Mouse (Mus musculus) embryonic stem cell, embryonic (primary cell): ENCODE measurements around the gene Rad9a.

Source experiments
- CTCF ChIA-PET, 4 experiments: fragments of 300-600 bp in 2 of 4; fragments of 350-600 bp in 2 of 4; sonication (Branson Sonifier 250); formaldehyde crosslinking; loops; one replicate each; lab custom pipeline; 2022; ENCODE audit warnings: inconsistent platforms in 2 of 4; lab: Charles Lee
- POLR2A ChIA-PET, 4 experiments: fragments of 300-600 bp in 2 of 4; fragments of 350-600 bp in 2 of 4; sonication (Branson Sonifier 250); formaldehyde crosslinking; loops; one replicate each; lab custom pipeline; 2022; ENCODE audit warnings: antibody characterized with exemption in 4 of 4, inconsistent platforms in 1 of 4; lab: Charles Lee

Rad9a gene

GRCm38 (mm10) chr19:4192251-4192985 is 9.0 kb downstream of the Rad9a start:
- ChIA-PET CTCF (interaction anchor here (0.5 to 2.8 kb wide), 51 partner anchors 9 to 474 kb away, joined by 3 to 16 read pairs (median 5); partner anchors contain the start of genes Rad9a (in 4 of the 4), Carns1 (in 2 of the 4), Pold4 (in 2 of the 4) and Aip (in 1 of the 4)), POLR2A (interaction anchor here (0.5 to 5.1 kb wide), 89 partner anchors 9 to 1549 kb away, joined by 3 to 72 read pairs (median 5); partner anchors contain the start of genes Rad9a (in 4 of the 4), AC109138.7 (in 3 of the 4), Aip (in 3 of the 4) and Cdk2ap2 (in 3 of the 4))

DNA sequence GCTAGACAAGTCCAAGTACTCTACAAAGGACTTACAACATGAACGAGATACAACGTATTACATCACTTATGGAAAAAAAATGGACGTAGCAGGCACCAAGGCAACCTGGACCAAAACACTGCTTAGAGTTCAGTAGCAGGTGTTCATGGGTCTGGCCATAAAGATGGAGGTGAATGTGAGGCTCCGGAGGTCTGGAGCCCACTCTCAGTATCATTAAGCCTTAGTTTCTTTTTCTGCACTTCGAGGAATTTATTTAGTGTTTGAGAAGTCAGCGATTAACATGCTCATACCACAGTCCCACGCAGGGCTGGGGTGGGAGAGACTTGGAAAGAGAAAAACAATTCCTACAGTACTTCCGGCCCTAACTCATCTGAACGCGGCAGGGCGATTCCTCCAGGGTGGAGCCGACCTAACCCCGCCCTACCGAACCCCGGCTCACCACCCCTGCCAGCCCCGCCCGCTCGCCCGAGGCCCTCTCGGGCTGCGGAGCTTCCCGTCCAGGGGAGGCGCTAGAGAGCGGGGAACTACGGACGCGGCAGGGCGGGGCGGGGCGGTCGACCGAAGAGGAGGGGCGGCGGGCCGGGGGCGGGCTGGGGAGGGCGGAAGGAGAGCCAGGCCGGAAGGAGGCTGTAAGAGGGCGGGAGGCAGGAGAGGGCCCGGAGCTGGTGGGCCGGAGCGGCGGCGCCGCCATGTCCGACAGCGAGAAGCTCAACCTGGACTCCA is 9.8 kb downstream of the Rad9a start, which contains the start of gene Ppp1ca:
Ppp1ca (plus strand) TSS at position 538 of the 723 bp plus-strand sequence.
- ChIA-PET POLR2A (interaction anchor here (0.6 to 5.1 kb wide), 79 partner anchors 9 to 813 kb away, joined by 3 to 72 read pairs (median 5); partner anchors contain the start of genes Rad9a (in 4 of the 4), AC109138.7 (in 3 of the 4), Aip (in 3 of the 4) and Cdk2ap2 (in 3 of the 4)), CTCF (interaction anchor here (0.6 to 2.8 kb wide), 52 partner anchors 9 to 473 kb away, joined by 3 to 16 read pairs (median 5); partner anchors contain the start of genes Rad9a (in 4 of the 4), Carns1 (in 2 of the 4), Cdk2ap2 (in 2 of the 4) and Pold4 (in 2 of the 4))

- ChIA-PET POLR2A (interaction anchor here in 3 of 4 experiments (0.7 to 5.1 kb wide), 15 partner anchors 8 to 148 kb away, joined by 3 to 72 read pairs (median 8); partner anchors contain the start of genes Rad9a (in 2 of the 3), Aip (in 1 of the 3), Carns1 (in 1 of the 3) and Rps6kb2 (in 1 of the 3)), CTCF (interaction anchor here in 3 of 4 experiments (1.1 to 2.8 kb wide), 7 partner anchors 10 to 140 kb away, joined by 5 to 12 read pairs (median 7); partner anchors contain the start of genes Cdk2ap2 (in 1 of the 3) and Rad9a (in 1 of the 3))
Measured at GRCm38 (mm10) chr19:4190831-4191334, 10.6 kb downstream of the Rad9a start, which contains the start of gene Tbc1d10c. TSS of gene Tbc1d10c (minus strand) at chr19:4191284.

DNA sequence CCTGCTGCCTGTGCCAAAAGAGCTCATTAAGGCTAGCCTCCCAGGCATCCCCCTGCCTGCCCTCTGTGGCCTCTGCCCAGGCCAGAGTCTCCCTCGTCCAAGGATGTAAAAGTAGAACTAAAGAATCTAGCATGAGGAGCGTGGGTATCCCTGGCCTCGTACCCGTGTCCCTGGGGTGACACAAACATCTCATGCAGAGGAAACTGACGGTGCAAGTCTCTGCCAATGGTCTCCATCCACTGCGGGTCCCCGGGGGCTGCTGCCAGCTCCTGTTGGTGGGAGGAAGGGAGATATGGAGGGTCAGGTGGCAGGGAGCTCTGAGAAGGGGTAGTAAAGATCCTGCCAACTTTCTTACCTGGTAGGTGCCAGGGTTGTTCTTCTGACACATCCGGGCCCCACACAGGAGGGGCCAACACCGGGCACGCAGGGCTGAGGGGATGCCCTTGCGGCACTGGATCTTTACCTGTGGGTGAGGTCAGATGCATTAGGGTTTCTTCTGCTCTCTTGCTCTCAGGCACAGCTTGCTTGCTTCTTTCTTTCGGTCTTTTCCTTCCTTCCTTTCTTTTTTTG is 12.3 kb downstream of the Rad9a start:
- CTCF ChIA-PET: no interaction called here
- POLR2A ChIA-PET: interaction anchor here in 3 of 4 experiments (0.9 to 9.3 kb wide), 9 partner anchors 10 to 177 kb away, joined by 3 to 47 read pairs (median 5); partner anchors contain the start of genes Rad9a (in 2 of the 3), Cdk2ap2 (in 1 of the 3), Gstp2 (in 1 of the 3) and Ndufv1 (in 1 of the 3)

GRCm38 (mm10) chr19:4187303-4187702 is 14.2 kb downstream of the Rad9a start:
- POLR2A ChIA-PET: interaction anchor here in 2 of 4 experiments (0.6 to 9.3 kb wide), 12 partner anchors 10 to 284 kb away, joined by 3 to 43 read pairs (median 6); partner anchors contain the start of genes Rad9a (in 2 of the 2), Carns1 (in 1 of the 2) and Rps6kb2 (in 1 of the 2)
- CTCF ChIA-PET: interaction anchor here in 2 of 4 experiments (0.6 to 0.7 kb wide), 2 partner anchors 14 kb away, joined by 3 read pairs; partner anchors contain the start of gene Rad9a (in 1 of the 2)

GRCm38 (mm10) chr19:4184976-4185975 is 16.2 kb downstream of the Rad9a start:
- ChIA-PET POLR2A (interaction anchor here (0.6 to 9.3 kb wide), 62 partner anchors 8 to 343 kb away, joined by 3 to 47 read pairs (median 4); partner anchors contain the start of genes Aip (in 2 of the 4), Carns1 (in 2 of the 4), Cdk2ap2 (in 2 of the 4) and Gstp2 (in 2 of the 4)), CTCF (interaction anchor here in 3 of 4 experiments (0.7 to 3.1 kb wide), 14 partner anchors 9 to 166 kb away, joined by 3 to 11 read pairs (median 4); partner anchors contain the start of gene Carns1 (in 2 of the 3))

GRCm38 (mm10) chr19:4183689-4184088 is 17.8 kb downstream of the Rad9a start:
- POLR2A ChIA-PET: interaction anchor here in 3 of 4 experiments (0.7 to 9.3 kb wide), 10 partner anchors 10 to 87 kb away, joined by 3 to 47 read pairs (median 24); partner anchors contain the start of genes Aip (in 1 of the 3), Carns1 (in 1 of the 3), Cdk2ap2 (in 1 of the 3) and Rad9a (in 1 of the 3)
- CTCF ChIA-PET: interaction anchor here in 2 of 4 experiments (2.2 to 3.1 kb wide), 3 partner anchors 13 to 14 kb away, joined by 5 to 11 read pairs (median 11); no protein-coding TSS in a partner anchor

DNA sequence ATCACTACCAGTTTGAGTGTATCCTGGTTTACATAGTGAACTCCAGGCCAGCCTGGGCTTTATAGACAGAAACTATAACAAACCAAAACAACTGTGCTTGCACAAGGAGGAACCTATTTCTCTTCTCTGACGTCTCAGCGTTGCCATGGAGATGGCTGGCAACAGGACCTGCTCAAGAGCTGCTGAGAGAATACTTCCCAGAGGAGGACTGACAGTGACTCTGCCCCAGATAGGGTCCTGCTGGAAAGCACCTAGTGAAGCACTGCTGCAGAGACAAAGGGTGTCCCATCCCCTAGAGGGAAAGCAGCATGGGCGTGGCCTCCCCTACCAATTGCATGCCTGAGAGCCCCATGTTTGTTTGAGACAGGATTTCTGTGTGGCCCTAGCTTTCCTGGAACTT is 19.6 kb downstream of the Rad9a start:
- ChIA-PET CTCF (interaction anchor here in 3 of 4 experiments (0.6 to 1.4 kb wide), 4 partner anchors 10 to 829 kb away, joined by 3 to 9 read pairs (median 6); partner anchors contain the start of genes AC109138.7 (in 1 of the 3), Clcf1 (in 1 of the 3) and Ppp1ca (in 1 of the 3)), POLR2A (interaction anchor here in 2 of 4 experiments (0.5 to 9.3 kb wide), 12 partner anchors 8 to 327 kb away, joined by 3 to 47 read pairs (median 6); partner anchors contain the start of genes Carns1 (in 1 of the 2), Ppp1ca (in 1 of the 2), Rad9a (in 1 of the 2) and Rps6kb2 (in 1 of the 2))

- ChIA-PET POLR2A (interaction anchor here in 2 of 4 experiments (0.8 to 9.3 kb wide), 9 partner anchors 10 to 59 kb away, joined by 3 to 43 read pairs (median 4); partner anchors contain the start of genes Ppp1ca (in 2 of the 2) and Rad9a (in 1 of the 2)), CTCF (interaction anchor here in 2 of 4 experiments (0.6 to 1.4 kb wide), 3 partner anchors 11 to 214 kb away, joined by 3 to 7 read pairs (median 4); no protein-coding TSS in a partner anchor)
Measured at GRCm38 (mm10) chr19:4180411-4180810, 21.1 kb downstream of the Rad9a start.

DNA sequence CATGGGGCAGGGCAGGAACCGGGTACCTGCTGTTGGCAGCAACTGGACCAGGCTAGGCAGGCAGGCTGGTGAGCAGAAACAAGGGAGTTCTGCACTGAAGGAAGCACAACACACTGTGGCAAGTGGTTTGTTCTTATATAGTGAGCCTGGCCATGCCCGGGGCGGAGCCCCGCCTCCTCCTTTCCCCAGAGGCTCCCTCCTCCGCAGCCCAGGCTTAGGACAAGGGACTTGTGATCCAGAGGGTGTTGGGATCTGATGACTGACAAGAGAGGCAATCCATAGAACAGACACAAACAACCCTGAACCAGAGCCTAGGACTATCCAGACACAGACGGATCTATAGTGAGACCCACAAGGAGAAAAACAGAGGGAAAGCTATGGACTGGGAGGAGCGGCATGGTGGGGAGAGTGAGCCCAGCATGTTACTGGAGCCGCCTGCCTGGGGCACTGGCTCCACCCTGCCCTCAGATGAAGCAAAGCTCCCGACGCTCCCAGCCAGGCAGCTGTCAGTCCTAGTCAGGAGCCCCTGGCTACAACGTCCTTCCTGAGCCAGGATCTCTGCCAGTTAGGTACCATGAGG is 26.0 kb downstream of the Rad9a start, which contains the start of gene Carns1:
Carns1 (minus strand) TSS at position 112 of the 580 bp plus-strand sequence.
- ChIA-PET CTCF (interaction anchor here in 3 of 4 experiments (0.6 to 1.7 kb wide), 8 partner anchors 10 to 163 kb away, joined by 3 to 7 read pairs (median 4); partner anchors contain the start of genes Ppp1ca (in 2 of the 3), Aip (in 1 of the 3) and Ndufv1 (in 1 of the 3)), POLR2A (interaction anchor here in 3 of 4 experiments (0.6 to 4.8 kb wide), 20 partner anchors 8 to 119 kb away, joined by 3 to 35 read pairs (median 4); partner anchors contain the start of genes Ppp1ca (in 2 of the 3), Rad9a (in 2 of the 3), Rps6kb2 (in 2 of the 3) and Aip (in 1 of the 3))

DNA sequence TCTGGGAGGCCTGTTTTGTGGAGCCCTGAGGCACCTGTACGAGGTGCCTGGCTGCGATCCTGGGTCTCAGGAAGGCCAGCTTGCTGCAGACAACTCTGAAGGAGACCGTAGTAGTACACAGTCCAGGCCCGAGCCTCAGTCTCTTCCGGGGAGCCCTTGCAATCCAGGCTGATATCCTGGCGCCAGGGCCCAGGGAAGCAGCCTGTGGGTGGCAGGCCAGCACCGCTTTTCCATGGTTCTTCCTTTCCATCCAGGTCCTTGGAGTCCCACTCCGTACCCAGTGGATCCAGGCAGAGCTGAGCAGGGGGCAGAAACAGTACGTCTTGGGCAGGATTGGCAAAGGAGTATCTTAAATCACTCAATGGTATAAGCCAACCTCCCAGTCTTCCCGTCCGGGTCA is 28.5 kb downstream of the Rad9a start:
- CTCF ChIA-PET: interaction anchor here in 2 of 4 experiments (0.7 to 2.6 kb wide), 6 partner anchors 10 to 160 kb away, joined by 3 to 7 read pairs (median 4); partner anchors contain the start of genes Aip (in 1 of the 2) and Rps6kb2 (in 1 of the 2)
- POLR2A ChIA-PET: interaction anchor here in 3 of 4 experiments (0.8 to 4.9 kb wide), 16 partner anchors 9 to 160 kb away, joined by 3 to 47 read pairs (median 4); partner anchors contain the start of genes Cdk2ap2 (in 2 of the 3), Ppp1ca (in 2 of the 3), Rps6kb2 (in 2 of the 3) and Gstp2 (in 1 of the 3)

DNA sequence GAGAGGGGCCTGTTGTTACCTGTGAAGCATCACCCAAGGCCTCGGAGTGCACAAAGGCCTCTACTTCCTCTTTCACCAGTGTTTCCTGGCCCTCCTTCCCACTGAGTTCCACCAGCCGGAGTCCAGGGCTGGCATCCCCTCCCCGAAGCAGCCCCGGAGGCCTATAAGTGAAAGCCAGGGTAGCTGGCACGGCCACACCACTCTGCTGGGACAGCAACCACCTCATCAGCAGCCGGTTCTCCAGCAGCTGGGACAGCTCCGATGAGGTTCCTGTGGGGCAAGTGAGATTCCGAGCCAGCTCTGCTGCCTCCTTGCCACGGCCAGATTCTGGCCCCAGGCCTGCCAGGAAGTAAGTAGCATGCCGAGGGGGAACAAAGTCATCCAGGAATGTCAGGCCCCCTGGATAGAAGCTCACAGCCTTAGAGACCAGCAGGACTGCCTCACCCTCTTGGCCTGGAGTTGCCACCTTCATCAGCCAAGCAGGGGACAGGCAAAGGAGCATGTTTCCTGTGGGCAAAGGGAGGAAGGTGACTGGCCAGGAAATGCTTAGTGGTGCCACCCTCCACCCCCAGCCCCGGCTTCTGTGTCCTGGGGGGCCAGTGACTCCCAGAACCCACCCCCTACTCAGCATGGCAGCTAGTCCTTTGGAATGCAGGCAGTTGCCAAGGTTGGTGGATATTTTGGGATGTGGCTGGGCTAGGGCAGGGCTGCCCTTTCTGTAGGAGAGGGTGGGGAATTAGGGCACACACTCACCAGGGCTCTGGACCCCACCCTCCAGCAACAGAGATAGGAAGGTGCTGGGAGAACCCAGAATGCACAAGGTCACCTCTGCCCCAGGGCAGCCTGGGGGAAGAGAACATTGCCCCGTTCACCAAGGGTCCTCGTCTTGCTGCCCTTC is 29.8 kb downstream of the Rad9a start:
- POLR2A ChIA-PET: interaction anchor here in 3 of 4 experiments (0.6 to 4.9 kb wide), 26 partner anchors 8 to 216 kb away, joined by 3 to 47 read pairs (median 4); partner anchors contain the start of genes Ppp1ca (in 3 of the 3), Aip (in 1 of the 3), Ankrd13d (in 1 of the 3) and Cdk2ap2 (in 1 of the 3)

More for the DNA sequence above, 29.8 kb downstream of the Rad9a start:
- CTCF ChIA-PET: interaction anchor here in 2 of 4 experiments (0.5 to 2.6 kb wide), 5 partner anchors 9 to 697 kb away, joined by 4 to 7 read pairs (median 4); partner anchors contain the start of gene Rps6kb2 (in 1 of the 2)
